Mouse (Mus musculus) megakaryocyte, embryonic 14.5 days (primary cell): ENCODE results near the gene Trhr2.

Source experiments
- FLI1 ChIP-seq: IDR thresholded peaks from 2 replicates; pipeline ENCODE4 v1.6.1; 2012; ENCODE audit warnings: low read length, inconsistent platforms, mixed read lengths
- GATA1 ChIP-seq: IDR thresholded peaks from 3 replicates; pipeline ENCODE4 v1.6.1; 2012; ENCODE audit warnings: mixed read lengths, low read length, inconsistent platforms, borderline replicate concordance

DNA sequence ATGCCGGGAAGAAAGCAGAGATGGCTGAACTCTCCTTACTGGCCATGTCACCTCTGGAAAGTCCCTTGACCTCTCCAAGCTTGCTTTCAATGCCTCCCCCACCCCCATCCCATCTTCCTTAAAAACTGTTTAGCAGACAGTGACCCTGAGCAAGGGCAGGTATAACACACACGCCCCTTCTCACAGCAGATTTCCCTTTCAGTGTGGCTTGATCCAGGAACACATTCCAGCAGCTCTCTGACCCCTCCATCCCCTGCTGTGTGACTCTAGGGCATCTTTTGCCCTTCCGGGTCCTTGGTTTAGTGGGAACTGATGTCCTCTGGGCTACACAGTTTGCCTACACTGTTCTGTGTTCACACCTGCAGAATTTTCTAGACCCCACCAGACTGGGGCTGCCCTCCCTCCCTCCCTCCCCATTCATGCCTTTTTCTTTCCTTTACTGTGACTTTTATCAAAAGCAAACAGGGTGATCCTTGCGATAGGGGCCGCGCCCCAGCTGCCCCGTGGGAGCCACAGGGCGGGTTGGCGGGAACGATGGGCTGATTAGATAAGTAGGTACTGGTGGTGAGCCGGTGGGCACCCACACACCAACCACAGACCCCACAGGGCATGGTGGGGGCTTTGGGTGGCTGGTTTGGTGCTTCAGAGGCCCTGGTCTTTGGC lies 41.4 kb downstream of the Trhr2 start:
- no peak for TF ChIP-seq GATA1
- TF ChIP-seq FLI1 = no peak
